Mouse (Mus musculus) midbrain, embryonic 12.5 days (tissue): ENCODE measurements around the gene Ccdc39. TPM values are rescaled to one million over a fixed set of nuclear protein-coding genes. Genes with fewer than 3 reads are reported as not detected.

ENCODE experiments used
- ATAC-seq: fragments of 200-750 bp; cut with Nextera tagmentation; 2 replicates; pipeline ENCODE4 v1.8.0; 2017; ENCODE audit warnings: low read depth, moderate TSS enrichment, moderate library complexity; ENCODE audit not compliant: low FRiP score
- H3K27ac ChIP-seq: fragments of 300-500 bp; sonication (generic); replicated peaks from 2 replicates; pipeline ENCODE4 v1.5.1; 2016; ENCODE audit warnings: mild to moderate bottlenecking
- H3K27me3 ChIP-seq: fragments of 300-500 bp; sonication (generic); 2 replicates; pipeline ENCODE4 v1.6.1; 2016; ENCODE audit warnings: mild to moderate bottlenecking
- H3K36me3 ChIP-seq: fragments of 300-500 bp; sonication (generic); 2 replicates; pipeline ENCODE4 v1.6.1; 2016
- H3K4me1 ChIP-seq: fragments of 300-500 bp; sonication (generic); 2 replicates; pipeline ENCODE4 v1.6.1; 2016
- H3K4me2 ChIP-seq: fragments of 300-500 bp; sonication (generic); replicated peaks from 2 replicates; pipeline ENCODE4 v1.6.1; 2016; ENCODE audit warnings: mild to moderate bottlenecking, moderate library complexity
- H3K4me3 ChIP-seq: fragments of 300-500 bp; sonication (generic); 2 replicates; pipeline ENCODE4 v1.5.1; 2016; ENCODE audit warnings: mild to moderate bottlenecking
- H3K9ac ChIP-seq: fragments of 300-500 bp; sonication (generic); replicated peaks from 2 replicates; pipeline ENCODE4 v1.6.1; 2016; ENCODE audit warnings: mild to moderate bottlenecking, moderate library complexity
- H3K9me3 ChIP-seq: fragments of 300-500 bp; sonication (generic); 2 replicates; pipeline ENCODE4 v1.6.1; 2016; ENCODE audit warnings: mild to moderate bottlenecking
- WGBS: fragments of 180-500 bp; shearing (Covaris S2); methylation state at CpG from one replicate; pipeline ENCODE4 v1.1.7; 2016; 5-methylcytosine and 5-hydroxymethylcytosine counted together
- polyA plus RNA-seq: library from polyadenylated mRNA; unstranded; fragments of >200 nt; fragmentation: Nextera tagmentation; extraction: Ambion mirVana; gene quantifications from 2 replicates; pipeline ENCODE4 v1.2.1, GENCODE M21; 2016

The Ccdc39 gene
- 10.7 and 14.2 TPM in 2 replicates for polyA plus RNA-seq

- Histone ChIP-seq H3K9me3 (no peaks in the 10 kb centered on the region), H3K27ac (peak within 1 kb of the TSS; percentile 81), H3K27me3 (no peaks in the 10 kb centered on the region), H3K9ac (peak within 1 kb of the TSS; percentile 65), H3K4me3 (peak within 1 kb of the TSS; percentile 64), H3K36me3 (no peaks in the 10 kb centered on the region), H3K4me1 (peaks cover 5% of the 10 kb centered on the region), H3K4me2 (peak within 1 kb of the TSS; percentile 89)
- WGBS, result 5% methylated on average over 26 of the region's 26 CpGs
- ATAC-seq, result peak; percentile 92
Measured at GRCm38 (mm10) chr3:33843801-33844632, at the start of gene Ccdc39. Gene Ccdc39, minus strand, starts transcription at chr3:33844310.

GRCm38 (mm10) chr3:33893433-33893832 is 49.3 kb upstream of the Ccdc39 start:
- Histone ChIP-seq H3K36me3 (no peaks in the 10 kb centered on the region), H3K4me2 (no peak overlapping the region), H3K27ac (no peak overlapping the region), H3K4me1 (no peaks in the 10 kb centered on the region), H3K27me3 (peaks cover 8% of the 10 kb centered on the region; the same call in 1 of the 2 replicates), H3K9me3 (no peaks in the 10 kb centered on the region), H3K4me3 (no peak overlapping the region), H3K9ac (no peak overlapping the region)
- no peak for ATAC-seq
- 91% methylated on average over 5 of the region's 5 CpGs for WGBS

- ATAC-seq, result peak; percentile 69
Measured at GRCm38 (mm10) chr3:33887438-33887837, 43.3 kb upstream of the Ccdc39 start.

GRCm38 (mm10) chr3:33883105-33883504 is 39.0 kb upstream of the Ccdc39 start:
- no peak for ATAC-seq
- H3K27me3 ChIP-seq, result no peaks in the 10 kb centered on the region
- no peak overlapping the region for H3K27ac ChIP-seq
- WGBS, result 93% methylated on average over 6 of the region's 6 CpGs
- H3K4me1 ChIP-seq, result peaks cover 7% of the 10 kb centered on the region
- 0 out of 2 replicates have a peak, but pooled peaks cover 5% of the 10 kb centered on the region for H3K9me3 ChIP-seq
- H3K4me3 ChIP-seq, result no peak overlapping the region
- H3K36me3 ChIP-seq, result no peaks in the 10 kb centered on the region
- H3K9ac ChIP-seq, result no peak overlapping the region
- H3K4me2 ChIP-seq, result no peak overlapping the region

More at GRCm38 (mm10) chr3:33887438-33887837, 43.3 kb upstream of the Ccdc39 start:
- WGBS, result 29% methylated on average over 8 of the region's 8 CpGs
- no peaks in the 10 kb centered on the region for H3K9me3 ChIP-seq
- peaks cover 8% of the 10 kb centered on the region; the same call in 1 of the 2 replicates for H3K27me3 ChIP-seq
- peak overlapping the region; percentile 9; the same call in 1 of the 2 replicates for H3K4me2 ChIP-seq
- no peaks in the 10 kb centered on the region for H3K36me3 ChIP-seq
- peaks cover 7% of the 10 kb centered on the region for H3K4me1 ChIP-seq
- no peak overlapping the region for H3K9ac ChIP-seq
- peak overlapping the region; percentile 20; the same call in 1 of the 2 replicates for H3K27ac ChIP-seq
- H3K4me3 ChIP-seq, result no peak overlapping the region

- Histone ChIP-seq H3K4me2 (no peak overlapping the region), H3K4me1 (peaks cover 4% of the 10 kb centered on the region), H3K9me3 (0 out of 2 replicates have a peak, but pooled peaks cover 5% of the 10 kb centered on the region), H3K4me3 (no peak overlapping the region), H3K36me3 (no peaks in the 10 kb centered on the region), H3K27me3 (no peaks in the 10 kb centered on the region), H3K27ac (no peak overlapping the region), H3K9ac (no peak overlapping the region)
- no peak for ATAC-seq
- WGBS, result 76% methylated on average over 2 of the region's 2 CpGs
Measured at GRCm38 (mm10) chr3:33882695-33883094, 38.6 kb upstream of the Ccdc39 start.

GRCm38 (mm10) chr3:33878661-33879060 is 34.6 kb upstream of the Ccdc39 start:
- Histone ChIP-seq H3K4me3 (no peak overlapping the region), H3K27ac (no peak overlapping the region), H3K4me1 (peaks cover 5% of the 10 kb centered on the region), H3K36me3 (no peaks in the 10 kb centered on the region), H3K9ac (no peak overlapping the region), H3K27me3 (no peaks in the 10 kb centered on the region), H3K4me2 (no peak overlapping the region), H3K9me3 (0 out of 2 replicates have a peak, but pooled peaks cover 5% of the 10 kb centered on the region)
- WGBS, result 95% methylated on average over 6 of the region's 6 CpGs
- ATAC-seq, result no peak

GRCm38 (mm10) chr3:33874456-33875286 is 30.6 kb upstream of the Ccdc39 start:
- 81% methylated on average over 12 of the region's 12 CpGs for WGBS
- Histone ChIP-seq H3K36me3 (no peaks in the 10 kb centered on the region), H3K4me2 (no peak overlapping the region), H3K4me1 (peaks cover 10% of the 10 kb centered on the region), H3K9ac (no peak overlapping the region), H3K27me3 (no peaks in the 10 kb centered on the region), H3K9me3 (no peaks in the 10 kb centered on the region), H3K27ac (no peak overlapping the region), H3K4me3 (no peak overlapping the region)
- ATAC-seq, result no peak

GRCm38 (mm10) chr3:33873837-33874236 is 29.7 kb upstream of the Ccdc39 start:
- 78% methylated on average over 7 of the region's 7 CpGs for WGBS
- H3K36me3 ChIP-seq, result no peaks in the 10 kb centered on the region
- H3K27ac ChIP-seq, result peak overlapping the region; percentile 49; the same call in 1 of the 2 replicates
- no peak overlapping the region; the same call in 1 of the 2 replicates for H3K4me2 ChIP-seq
- peaks cover 10% of the 10 kb centered on the region for H3K4me1 ChIP-seq
- no peak for ATAC-seq
- H3K9me3 ChIP-seq, result no peaks in the 10 kb centered on the region
- no peak overlapping the region for H3K4me3 ChIP-seq
- no peak overlapping the region for H3K9ac ChIP-seq
- no peaks in the 10 kb centered on the region for H3K27me3 ChIP-seq

- Histone ChIP-seq H3K27me3 (no peaks in the 10 kb centered on the region), H3K9ac (no peak overlapping the region), H3K27ac (peak overlapping the region; percentile 49; the same call in 1 of the 2 replicates), H3K4me1 (peaks cover 10% of the 10 kb centered on the region), H3K36me3 (no peaks in the 10 kb centered on the region), H3K9me3 (no peaks in the 10 kb centered on the region), H3K4me3 (no peak overlapping the region), H3K4me2 (no peak overlapping the region; the same call in 1 of the 2 replicates)
- 44% methylated on average over 8 of the region's 8 CpGs for WGBS
- no peak; the same call in 1 of the 2 replicates for ATAC-seq
Measured at GRCm38 (mm10) chr3:33873366-33873765, 29.3 kb upstream of the Ccdc39 start.

- Histone ChIP-seq H3K4me3 (no peak overlapping the region), H3K27ac (no peak overlapping the region), H3K36me3 (no peaks in the 10 kb centered on the region), H3K9me3 (no peaks in the 10 kb centered on the region), H3K4me1 (no peaks in the 10 kb centered on the region), H3K4me2 (no peak overlapping the region), H3K27me3 (no peaks in the 10 kb centered on the region), H3K9ac (no peak overlapping the region)
- no peak for ATAC-seq
Measured at GRCm38 (mm10) chr3:33864000-33864540, 20.0 kb upstream of the Ccdc39 start.

- no peak for ATAC-seq
- WGBS, result 92% methylated on average over 3 of the region's 3 CpGs
- H3K36me3 ChIP-seq, result no peaks in the 10 kb centered on the region
Measured at GRCm38 (mm10) chr3:33858939-33859338, 14.8 kb upstream of the Ccdc39 start.

More at GRCm38 (mm10) chr3:33858939-33859338, 14.8 kb upstream of the Ccdc39 start:
- Histone ChIP-seq H3K4me1 (no peaks in the 10 kb centered on the region), H3K27me3 (no peaks in the 10 kb centered on the region), H3K9me3 (no peaks in the 10 kb centered on the region), H3K4me3 (no peak overlapping the region), H3K27ac (no peak overlapping the region), H3K4me2 (no peak overlapping the region), H3K9ac (no peak overlapping the region)
